Mouse (Mus musculus) splenic B cell, adult 2 months (primary cell): ENCODE results near the gene Cnnm1.

Experiments used
- DNase-seq: peaks from one replicate; pipeline ENCODE4 v3.0.0-alpha.2; 2011; ENCODE audit warnings: low read depth, low spot score
- H3K27me3 ChIP-seq: 2 replicates; pipeline ENCODE4 v1.6.1; 2012; ENCODE audit warnings: mild to moderate bottlenecking, low read length, moderate library complexity, mixed read lengths; ENCODE audit not compliant: control insufficient read depth, poor library complexity, insufficient read depth, severe bottlenecking
- H3K36me3 ChIP-seq: 2 replicates; pipeline ENCODE4 v1.6.1; 2012; ENCODE audit warnings: mild to moderate bottlenecking, low read length, moderate library complexity, mixed read lengths; ENCODE audit not compliant: control insufficient read depth, poor library complexity, insufficient read depth, severe bottlenecking

Cnnm1 gene

GRCm38 (mm10) chr19:43513874-43514273 is 73.6 kb downstream of the Cnnm1 start:
- no peak for DNase-seq
- Histone ChIP-seq H3K36me3 (peaks cover 22% of the 10 kb centered on the region), H3K27me3 (no peaks in the 10 kb centered on the region)

- DNase-seq, result no peak
- Histone ChIP-seq H3K27me3 (no peaks in the 10 kb centered on the region), H3K36me3 (peaks cover 11% of the 10 kb centered on the region; the same call in 1 of the 2 replicates)
These were observed 75.6 kb downstream of the Cnnm1 start for GRCm38 (mm10) chr19:43515668-43516396.

DNA sequence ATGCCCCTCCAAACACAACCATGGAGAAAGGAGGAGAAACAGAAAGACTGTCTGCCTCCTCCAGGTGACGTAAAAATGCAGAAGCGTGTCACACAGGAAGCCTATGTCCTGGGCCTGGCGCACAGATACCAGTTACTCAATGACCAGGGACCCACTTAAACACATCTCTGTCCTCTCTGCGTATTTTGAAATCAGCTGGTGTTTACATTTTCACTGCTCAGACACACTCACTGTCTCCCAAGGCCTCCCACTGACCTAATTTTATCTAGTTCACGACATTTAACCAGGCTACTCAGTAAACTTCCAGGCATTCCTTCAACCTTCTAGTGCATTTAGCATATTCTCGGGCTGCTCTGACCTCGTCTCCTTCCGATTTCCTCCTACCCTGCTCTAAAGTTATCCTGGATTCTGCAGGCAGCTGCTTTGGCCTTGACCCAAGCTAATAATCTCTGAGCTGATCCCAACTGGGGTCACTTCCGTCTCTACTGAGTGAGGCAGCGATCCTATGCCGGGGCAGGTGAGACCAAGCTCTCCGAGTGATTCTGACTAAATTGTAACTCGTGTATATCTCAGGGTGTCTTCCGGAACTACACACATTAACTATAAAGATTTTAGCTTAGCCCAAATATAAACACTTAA is 76.3 kb downstream of the Cnnm1 start:
- Histone ChIP-seq H3K27me3 (no peaks in the 10 kb centered on the region), H3K36me3 (peaks cover 9% of the 10 kb centered on the region; the same call in 1 of the 2 replicates)
- DNase-seq, result no peak

DNA sequence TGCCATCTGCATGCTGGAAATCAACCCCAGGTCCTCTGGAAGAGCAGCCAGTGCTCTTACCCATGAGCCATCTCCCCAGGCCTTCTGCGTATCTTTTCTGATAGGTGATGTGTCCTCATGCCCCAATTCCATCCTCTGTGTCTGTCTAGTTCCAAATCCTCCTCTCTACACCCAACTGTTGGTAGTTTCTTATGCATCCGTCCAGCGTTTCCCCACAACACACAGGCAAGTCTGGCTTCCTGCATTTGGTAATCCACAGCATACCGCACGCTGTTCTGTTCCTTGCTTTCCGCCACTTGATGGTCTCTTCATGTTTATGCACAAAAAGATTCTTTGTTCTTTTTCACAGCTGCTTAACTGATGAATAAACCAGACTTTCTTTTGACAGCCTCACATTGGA is 77.1 kb downstream of the Cnnm1 start:
- H3K27me3 ChIP-seq, result no peaks in the 10 kb centered on the region
- DNase-seq, result no peak
- H3K36me3 ChIP-seq, result peaks cover 8% of the 10 kb centered on the region; the same call in 1 of the 2 replicates

GRCm38 (mm10) chr19:43517808-43518207 is 77.6 kb downstream of the Cnnm1 start:
- H3K27me3 ChIP-seq, result no peaks in the 10 kb centered on the region
- DNase-seq, result no peak
- H3K36me3 ChIP-seq, result peaks cover 8% of the 10 kb centered on the region; the same call in 1 of the 2 replicates

GRCm38 (mm10) chr19:43518261-43518660 is 78.0 kb downstream of the Cnnm1 start:
- DNase-seq, result no peak
- Histone ChIP-seq H3K27me3 (no peaks in the 10 kb centered on the region), H3K36me3 (peaks cover 8% of the 10 kb centered on the region; the same call in 1 of the 2 replicates)

- Histone ChIP-seq H3K27me3 (no peaks in the 10 kb centered on the region), H3K36me3 (peaks cover 8% of the 10 kb centered on the region; the same call in 1 of the 2 replicates)
- DNase-seq, result no peak
These were observed 79.0 kb downstream of the Cnnm1 start for GRCm38 (mm10) chr19:43519226-43519625.

GRCm38 (mm10) chr19:43520402-43520801 is 80.2 kb downstream of the Cnnm1 start:
- Histone ChIP-seq H3K36me3 (no peaks in the 10 kb centered on the region), H3K27me3 (no peaks in the 10 kb centered on the region)
- peak; percentile 59 for DNase-seq

DNA sequence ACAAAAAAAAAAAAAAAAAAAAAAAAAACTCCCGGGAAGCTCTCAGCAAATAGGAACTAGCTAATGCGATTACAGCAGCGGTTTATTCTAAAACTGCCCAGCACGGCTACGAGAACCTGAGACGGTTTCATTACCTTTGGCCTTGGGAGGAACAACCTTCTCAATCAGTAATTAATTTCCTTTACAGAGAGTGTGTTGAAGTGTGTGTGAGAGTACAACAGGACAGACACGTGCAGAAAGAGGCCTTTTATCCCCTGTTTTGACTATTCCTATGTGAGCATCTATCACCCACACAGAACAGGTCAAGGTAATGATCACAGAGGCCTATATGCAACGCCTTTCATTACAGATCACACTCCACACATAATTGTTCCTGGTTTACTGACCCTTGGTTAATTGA is 81.1 kb downstream of the Cnnm1 start:
- Histone ChIP-seq H3K27me3 (no peaks in the 10 kb centered on the region), H3K36me3 (no peaks in the 10 kb centered on the region)
- no peak for DNase-seq

DNA sequence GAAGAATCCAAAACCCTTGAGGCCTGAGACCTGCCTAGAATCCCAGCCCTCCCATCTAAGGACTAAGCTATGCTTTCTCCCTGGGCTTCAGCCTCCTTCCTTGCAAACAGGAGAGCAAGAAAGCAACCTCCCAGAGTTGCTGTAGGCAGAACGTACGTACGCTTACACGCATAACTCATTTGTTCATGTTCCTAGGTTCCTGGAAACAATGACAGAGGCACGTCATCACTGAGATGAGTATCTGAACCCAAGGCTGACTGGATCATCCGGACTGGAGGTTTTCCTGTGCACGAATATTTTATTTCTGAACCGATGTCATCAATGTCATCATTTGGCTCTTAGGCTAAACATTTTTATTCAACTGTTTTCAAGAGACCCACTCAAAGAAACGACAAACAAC is 81.8 kb downstream of the Cnnm1 start:
- Histone ChIP-seq H3K27me3 (no peaks in the 10 kb centered on the region), H3K36me3 (no peaks in the 10 kb centered on the region)
- DNase-seq, result no peak

DNA sequence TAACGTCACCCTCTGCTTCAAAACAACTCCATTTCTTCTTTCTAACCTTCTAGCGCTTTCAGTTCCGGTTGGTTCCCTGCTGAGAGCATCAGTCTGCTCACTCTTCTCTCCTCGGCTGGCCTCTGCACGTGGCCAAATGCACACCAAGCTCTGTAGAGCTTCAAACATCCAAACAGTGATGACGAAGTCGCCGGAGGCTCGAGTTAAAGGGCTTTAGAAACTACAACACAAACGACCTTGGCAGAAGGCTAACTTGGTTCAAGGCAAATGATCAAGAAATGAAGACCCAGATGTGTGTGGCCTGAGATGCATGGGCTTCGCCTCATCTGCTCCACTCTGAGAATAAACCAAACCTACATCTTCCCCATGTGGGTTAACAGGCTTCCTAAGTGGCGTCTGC is 83.3 kb downstream of the Cnnm1 start:
- H3K27me3 ChIP-seq, result no peaks in the 10 kb centered on the region
- H3K36me3 ChIP-seq, result no peaks in the 10 kb centered on the region
- DNase-seq, result peak; percentile 85

DNA sequence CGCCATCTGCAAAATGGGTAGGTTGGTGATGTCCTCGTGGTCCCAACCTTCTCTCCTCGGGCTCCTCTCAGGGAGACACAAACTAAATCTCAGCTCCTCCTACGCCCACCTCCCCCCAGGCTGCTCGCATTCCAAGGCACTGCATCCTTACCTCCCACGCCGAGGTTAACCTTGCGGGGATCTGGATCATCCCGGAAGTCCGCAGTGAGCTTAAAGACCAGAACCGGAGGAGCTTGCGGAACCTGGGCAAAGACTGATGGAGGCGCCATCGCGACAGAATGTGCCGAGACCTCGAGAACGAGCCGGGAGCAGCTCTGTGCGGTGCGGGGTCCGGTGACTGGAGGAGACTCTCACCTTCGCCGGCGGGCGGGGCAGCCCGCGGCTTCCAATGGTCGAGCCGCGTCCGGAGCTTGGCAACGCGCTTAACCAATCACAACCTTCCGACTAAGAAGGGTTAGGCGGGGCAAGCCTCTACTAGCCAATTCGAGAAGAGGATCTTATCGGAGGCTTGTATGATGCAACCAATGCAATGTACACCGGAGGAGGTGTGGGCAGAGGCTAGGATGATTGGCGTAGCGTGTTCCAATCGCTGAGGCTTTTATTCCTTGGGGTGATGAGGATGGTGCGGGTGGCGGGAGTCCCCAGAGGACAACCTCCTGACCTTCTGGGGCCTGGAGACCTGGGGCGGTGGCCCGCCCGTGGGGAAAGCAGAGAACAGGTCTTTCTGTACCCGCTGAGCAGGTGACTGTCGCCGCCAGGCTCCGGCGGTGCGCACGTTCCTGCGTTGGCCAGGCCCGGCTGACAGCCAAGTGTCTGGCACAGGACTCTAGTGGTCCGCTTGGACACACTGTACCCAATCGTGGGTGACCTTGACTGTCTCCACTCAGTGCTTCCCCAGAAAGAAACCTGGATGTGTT is 84.2 kb downstream of the Cnnm1 start, which contains the start of gene Got1:
TSS of gene Got1 (minus strand) at position 419 of the 917 bp plus-strand sequence.
- peak; percentile 97 for DNase-seq
- no peaks in the 10 kb centered on the region for H3K36me3 ChIP-seq
- no peaks in the 10 kb centered on the region for H3K27me3 ChIP-seq

DNA sequence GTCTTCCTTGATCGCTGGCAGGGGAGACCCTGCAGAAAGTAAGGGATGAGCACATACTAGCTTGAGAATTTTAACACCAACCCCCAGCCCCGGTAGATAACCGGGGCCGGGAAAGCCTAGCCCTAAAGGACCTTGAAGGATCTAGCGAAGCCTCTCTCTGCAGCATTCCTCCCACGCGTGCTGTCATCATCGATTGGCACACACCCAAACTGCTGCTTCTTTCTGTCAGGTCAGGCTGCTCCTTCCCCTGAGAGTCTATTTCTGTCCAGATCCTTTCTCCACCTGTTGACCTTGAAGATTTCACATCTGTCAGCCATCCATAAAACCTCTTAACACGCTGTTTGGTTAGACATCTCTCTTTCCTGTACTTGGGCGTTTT is 84.9 kb downstream of the Cnnm1 start:
- Histone ChIP-seq H3K36me3 (no peaks in the 10 kb centered on the region), H3K27me3 (no peaks in the 10 kb centered on the region)
- peak; percentile 50 for DNase-seq

- no peak for DNase-seq
These were observed 85.3 kb downstream of the Cnnm1 start for GRCm38 (mm10) chr19:43525566-43525965.

DNA sequence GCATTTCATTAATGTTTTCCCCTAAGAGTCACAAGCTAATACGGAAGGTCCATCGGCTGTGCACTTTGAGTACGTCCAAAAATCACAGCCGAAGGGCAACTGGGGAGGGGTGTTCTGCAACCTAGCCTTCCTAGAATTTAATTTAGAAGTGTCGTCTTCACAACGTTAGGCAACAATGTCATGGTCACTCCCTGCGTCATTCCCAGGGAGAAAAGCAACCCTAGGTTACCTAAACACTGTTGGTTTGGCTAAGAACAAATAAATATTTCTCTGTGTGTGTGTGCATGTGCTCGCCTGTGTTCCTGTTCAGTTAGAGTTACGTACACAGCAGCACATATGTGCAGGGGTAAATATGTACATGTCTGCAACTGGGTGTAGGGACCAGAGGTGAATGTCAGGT is 85.8 kb downstream of the Cnnm1 start:
- no peak for DNase-seq
- Histone ChIP-seq H3K36me3 (no peaks in the 10 kb centered on the region), H3K27me3 (no peaks in the 10 kb centered on the region)

More at GRCm38 (mm10) chr19:43525566-43525965, 85.3 kb downstream of the Cnnm1 start:
- no peaks in the 10 kb centered on the region for H3K27me3 ChIP-seq
- H3K36me3 ChIP-seq, result no peaks in the 10 kb centered on the region
